Mouse (Mus musculus) E14TG2a.4 (cell line): Measurements from ENCODE around the gene Col25a1.

Experiments used
- H3K27me3 ChIP-seq: 2 replicates; pipeline ENCODE4 v1.6.1; 2014; ENCODE audit warnings: low read length, control low read depth; ENCODE audit not compliant: insufficient read depth
- H3K36me3 ChIP-seq: 2 replicates; pipeline ENCODE4 v1.6.1; 2014; ENCODE audit warnings: low read length, control low read depth; ENCODE audit not compliant: insufficient read depth
- H3K4me1 ChIP-seq: replicated peaks from 2 replicates; pipeline ENCODE4 v1.6.1; 2014; ENCODE audit warnings: low read depth, low read length, control low read depth
- H3K4me3 ChIP-seq: replicated peaks from 2 replicates; pipeline ENCODE4 v1.5.1; 2014; ENCODE audit warnings: mild to moderate bottlenecking, low read length
- H3K9me3 ChIP-seq: 2 replicates; pipeline ENCODE4 v1.6.1; 2014; ENCODE audit warnings: low read length, control low read depth
- CTCF ChIP-seq: conservative IDR thresholded peaks from 2 replicates; pipeline ENCODE4 v1.5.1; 2014; ENCODE audit warnings: low read length
- NANOG ChIP-seq: IDR thresholded peaks from 2 replicates; pipeline ENCODE4 v1.6.1; 2014; ENCODE audit warnings: borderline replicate concordance, low read length, mixed read lengths
- POU5F1 ChIP-seq: IDR thresholded peaks from 2 replicates; pipeline ENCODE4 v1.6.1; 2014; ENCODE audit warnings: low read length, borderline replicate concordance

Col25a1 gene

DNA sequence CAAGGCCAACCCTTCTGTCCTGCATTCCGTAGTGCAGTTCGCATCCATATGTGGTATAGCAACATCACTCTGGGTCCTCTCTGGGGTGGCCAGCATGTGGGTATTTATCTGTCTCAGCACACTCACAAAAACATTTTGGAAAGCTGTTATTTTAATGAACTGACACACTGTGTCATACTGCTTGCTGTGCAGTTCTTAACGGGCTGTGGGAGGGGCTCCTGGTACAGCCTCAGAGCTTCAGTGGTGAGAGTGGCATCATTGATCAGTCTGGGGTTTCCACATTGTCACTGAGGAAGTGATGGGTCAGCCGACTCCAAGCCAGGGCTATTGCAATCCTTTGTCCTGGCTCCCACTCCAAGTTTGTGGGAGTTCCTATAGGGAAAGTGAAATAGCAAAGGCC is 255.9 kb downstream of the Col25a1 start:
- Histone ChIP-seq H3K4me1 (no peaks in the 10 kb centered on the region), H3K4me3 (no peak overlapping the region), H3K36me3 (no peaks in the 10 kb centered on the region), H3K9me3 (no peaks in the 10 kb centered on the region), H3K27me3 (no peaks in the 10 kb centered on the region)
- TF ChIP-seq CTCF, result no peak
- no peak for TF ChIP-seq NANOG
- TF ChIP-seq POU5F1, result no peak

DNA sequence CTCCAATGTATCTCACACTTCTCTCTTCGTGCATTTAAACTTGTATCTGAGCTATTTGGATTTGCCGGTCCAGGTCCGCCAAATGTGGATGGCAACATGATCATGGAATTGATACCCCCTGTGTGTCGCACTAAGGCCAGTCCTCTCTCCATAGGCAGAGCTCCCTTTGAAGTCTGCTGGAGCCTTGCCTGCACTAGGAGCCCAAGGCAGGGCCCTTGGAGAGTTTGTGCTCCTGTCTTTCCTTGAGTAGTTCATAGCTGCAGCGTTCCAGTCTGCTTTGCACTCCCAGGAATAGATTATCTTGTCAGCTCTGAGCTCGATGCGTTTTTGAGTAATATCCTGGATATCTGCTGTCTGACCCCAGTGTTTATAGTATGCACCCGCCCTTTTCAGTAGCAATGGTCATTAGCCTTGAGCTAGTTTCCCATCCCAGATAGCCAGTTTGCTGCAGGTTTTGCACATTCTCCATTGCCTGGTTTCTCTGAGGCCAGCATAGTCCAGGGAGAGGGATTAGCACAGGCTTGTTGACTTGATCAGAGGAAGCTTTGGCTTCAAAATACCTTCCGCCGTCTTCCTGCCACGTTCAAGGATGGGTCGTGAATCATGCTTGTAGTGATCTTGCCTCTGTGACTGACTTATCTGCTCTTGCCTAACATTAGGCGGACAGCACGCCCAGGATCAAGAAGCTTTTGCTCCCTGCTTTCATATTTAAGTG is 258.1 kb downstream of the Col25a1 start:
- H3K36me3 ChIP-seq, result no peaks in the 10 kb centered on the region
- no peaks in the 10 kb centered on the region for H3K4me1 ChIP-seq
- H3K9me3 ChIP-seq, result no peaks in the 10 kb centered on the region
- H3K4me3 ChIP-seq, result 0 out of 2 replicates have a peak overlapping the region, but pooled peaks have one; percentile 13
- TF ChIP-seq POU5F1 (no peak), CTCF (no peak), NANOG (no peak)
- H3K27me3 ChIP-seq, result no peaks in the 10 kb centered on the region

DNA sequence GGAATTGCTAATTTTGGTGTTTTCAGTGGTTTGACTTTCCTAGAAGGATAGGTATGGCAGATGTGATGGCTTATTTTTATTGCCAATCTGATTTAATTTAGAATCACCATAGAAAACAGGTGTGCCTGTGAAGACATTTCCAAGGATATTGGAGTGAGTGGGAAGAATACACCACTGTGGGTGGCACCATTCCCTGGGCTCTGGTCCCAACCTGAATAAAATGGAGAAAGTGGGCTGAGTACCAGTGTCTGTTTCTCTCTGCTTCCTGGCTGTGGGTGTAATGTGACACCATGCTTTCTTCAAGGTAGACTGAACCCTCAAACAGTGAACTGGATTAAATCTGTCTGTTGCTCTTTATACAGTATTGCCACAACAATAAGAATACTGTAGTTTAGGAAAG is 265.3 kb downstream of the Col25a1 start:
- Histone ChIP-seq H3K4me1 (no peaks in the 10 kb centered on the region), H3K36me3 (no peaks in the 10 kb centered on the region), H3K4me3 (no peak overlapping the region), H3K9me3 (peaks cover 3% of the 10 kb centered on the region), H3K27me3 (no peaks in the 10 kb centered on the region)
- TF ChIP-seq CTCF, result no peak
- TF ChIP-seq POU5F1, result no peak
- no peak for TF ChIP-seq NANOG

DNA sequence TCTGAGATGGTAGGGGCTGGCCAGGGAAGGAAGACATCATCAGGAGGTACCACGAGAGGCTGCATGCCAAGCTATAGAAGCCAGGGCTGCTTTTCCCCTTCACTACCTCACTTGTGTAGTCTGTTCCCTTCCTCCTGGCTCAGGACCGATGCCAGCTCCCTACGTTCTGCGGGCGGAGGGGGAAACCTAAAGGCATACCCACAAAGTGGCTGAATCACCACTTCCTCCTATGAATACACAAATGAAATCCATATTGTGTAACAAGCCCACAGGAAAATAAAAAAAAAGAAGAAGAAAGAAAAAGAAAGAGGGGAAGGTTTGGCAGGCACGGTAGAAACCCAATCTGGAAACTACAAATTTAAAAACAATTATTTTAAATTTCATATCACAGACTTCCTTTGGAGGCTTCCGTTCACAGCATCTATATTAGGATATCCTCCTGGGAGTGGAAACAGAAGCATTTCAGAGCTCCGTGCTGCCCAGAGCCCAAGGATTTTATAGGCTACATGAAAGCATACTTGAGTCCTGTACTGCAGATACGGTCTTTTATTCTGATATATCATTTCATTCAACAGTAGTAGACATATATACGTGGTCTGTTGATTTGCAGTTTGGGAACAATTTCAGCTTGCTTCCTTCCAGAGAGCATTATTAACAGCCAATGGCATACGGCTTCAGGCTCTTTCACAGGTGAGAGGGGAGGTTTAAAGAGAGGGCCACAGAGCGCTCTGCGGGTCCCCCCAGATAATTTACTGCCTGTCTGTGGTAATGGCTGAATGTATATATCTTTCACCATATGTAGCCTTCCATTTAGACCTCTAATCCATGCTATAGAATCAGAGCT is 269.6 kb downstream of the Col25a1 start:
- Histone ChIP-seq H3K4me1 (no peaks in the 10 kb centered on the region), H3K36me3 (no peaks in the 10 kb centered on the region), H3K27me3 (no peaks in the 10 kb centered on the region), H3K9me3 (peaks cover 3% of the 10 kb centered on the region), H3K4me3 (no peak overlapping the region)
- TF ChIP-seq NANOG, result no peak
- no peak for TF ChIP-seq CTCF
- TF ChIP-seq POU5F1, result no peak

DNA sequence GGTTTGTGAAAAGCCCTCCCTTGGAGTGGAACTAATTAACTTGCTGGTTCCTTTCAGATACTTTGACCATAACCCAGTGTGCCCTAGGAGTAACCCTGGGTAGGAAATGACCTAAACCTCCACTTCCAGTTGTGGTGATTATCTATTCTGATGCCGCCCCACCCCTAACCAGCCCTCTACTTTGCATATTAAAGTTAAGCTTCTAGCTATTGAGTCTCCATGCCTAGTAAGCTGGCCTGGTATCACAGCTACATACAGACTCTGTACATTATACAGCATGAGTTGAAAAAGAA is 270.2 kb downstream of the Col25a1 start:
- no peak for TF ChIP-seq POU5F1
- TF ChIP-seq CTCF, result no peak
- TF ChIP-seq NANOG, result no peak
- no peaks in the 10 kb centered on the region for H3K4me1 ChIP-seq
- no peaks in the 10 kb centered on the region for H3K36me3 ChIP-seq
- no peak overlapping the region for H3K4me3 ChIP-seq
- H3K27me3 ChIP-seq, result no peaks in the 10 kb centered on the region
- peaks cover 3% of the 10 kb centered on the region for H3K9me3 ChIP-seq

DNA sequence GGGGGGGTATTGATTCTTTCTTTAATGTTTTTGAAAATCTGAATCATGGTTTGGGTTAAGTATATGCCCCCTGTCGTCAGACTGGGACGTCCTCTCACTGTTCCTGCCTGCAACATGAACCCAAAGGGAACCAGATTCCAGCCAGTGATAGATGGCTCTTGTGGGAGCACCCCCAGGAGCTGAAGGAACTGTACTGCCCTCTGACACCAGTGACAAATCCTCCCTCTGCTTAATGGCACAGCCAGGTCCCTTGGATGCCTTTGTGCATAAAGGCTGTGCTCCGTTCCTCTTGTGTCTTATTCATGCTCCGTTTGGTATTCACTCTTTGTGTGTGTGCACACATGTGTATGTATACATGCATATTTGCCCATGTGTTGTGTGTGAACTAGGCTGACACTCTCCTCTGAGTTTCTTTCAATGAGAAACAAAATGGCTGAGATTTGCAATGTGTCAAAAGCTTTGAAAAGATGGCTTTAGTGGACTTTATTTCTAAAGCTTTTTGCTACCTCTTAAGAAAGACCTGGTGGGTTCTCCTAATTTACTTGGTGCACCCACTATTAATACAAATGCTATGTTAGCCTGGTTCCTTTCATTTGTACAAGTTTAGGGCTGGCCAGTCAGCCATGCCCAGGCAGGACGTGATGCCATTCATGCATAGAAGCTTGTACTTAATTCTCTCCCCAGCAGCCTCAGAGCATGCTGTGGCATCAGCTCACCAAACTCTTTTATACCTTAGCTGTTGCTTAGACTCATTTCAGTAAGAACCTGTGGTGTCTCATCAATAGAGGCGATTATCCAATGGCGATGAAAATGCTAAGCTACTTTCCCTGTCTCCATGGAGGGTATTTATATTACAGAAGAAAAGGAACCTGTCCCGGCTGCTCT is 273.5 kb downstream of the Col25a1 start:
- Histone ChIP-seq H3K9me3 (no peaks in the 10 kb centered on the region), H3K27me3 (no peaks in the 10 kb centered on the region)
- TF ChIP-seq CTCF (no peak), NANOG (no peak), POU5F1 (no peak)

DNA sequence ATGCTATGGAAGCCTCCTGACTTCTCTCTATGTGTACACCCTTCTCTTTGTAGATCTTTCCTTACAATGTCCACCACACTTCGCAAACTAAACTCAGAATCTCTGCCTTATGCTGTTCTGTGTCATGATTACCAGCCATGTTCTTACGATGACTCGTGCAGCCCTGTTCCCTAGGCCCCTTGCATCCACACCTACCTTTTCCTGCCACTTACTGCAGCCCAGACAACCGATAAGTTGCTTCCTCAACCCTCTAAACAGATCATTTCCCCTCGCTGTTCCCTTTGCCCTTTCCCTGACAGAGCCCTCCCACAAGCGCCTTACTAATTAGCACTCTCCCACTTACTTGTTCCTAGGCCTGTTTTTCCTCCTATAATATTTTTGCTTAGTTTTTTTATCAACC is 275.9 kb downstream of the Col25a1 start:
- H3K36me3 ChIP-seq, result no peaks in the 10 kb centered on the region
- no peak overlapping the region for H3K4me3 ChIP-seq
- TF ChIP-seq CTCF (no peak), POU5F1 (no peak), NANOG (no peak)
- H3K4me1 ChIP-seq, result no peaks in the 10 kb centered on the region
- H3K27me3 ChIP-seq, result no peaks in the 10 kb centered on the region
- H3K9me3 ChIP-seq, result no peaks in the 10 kb centered on the region

More for the DNA sequence above, 273.5 kb downstream of the Col25a1 start:
- Histone ChIP-seq H3K4me1 (no peaks in the 10 kb centered on the region), H3K36me3 (no peaks in the 10 kb centered on the region), H3K4me3 (no peak overlapping the region)

DNA sequence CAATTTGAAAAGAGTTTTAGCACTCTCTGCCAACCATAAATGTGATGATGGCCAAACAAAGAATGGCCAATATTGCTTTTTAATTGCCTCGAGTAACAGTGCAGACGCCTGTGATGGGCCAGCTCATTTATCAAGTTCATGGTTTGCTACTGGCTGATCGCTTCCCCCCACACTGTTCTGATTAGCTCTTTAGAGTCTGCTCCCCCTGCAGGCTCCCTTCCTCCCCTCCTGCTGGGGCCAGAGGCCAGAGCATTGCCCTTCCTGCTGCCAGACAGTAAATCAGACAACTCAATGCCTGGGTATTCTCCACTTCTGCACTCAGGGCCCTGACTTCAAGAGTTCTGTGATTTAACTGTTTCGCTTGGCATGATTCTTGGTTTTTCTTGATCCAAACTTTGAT is 281.9 kb downstream of the Col25a1 start:
- Histone ChIP-seq H3K9me3 (no peaks in the 10 kb centered on the region), H3K4me1 (no peaks in the 10 kb centered on the region), H3K4me3 (no peak overlapping the region), H3K27me3 (no peaks in the 10 kb centered on the region), H3K36me3 (no peaks in the 10 kb centered on the region)
- TF ChIP-seq POU5F1 (no peak), NANOG (no peak), CTCF (no peak)
